ENCODE assay signal across 12 mouse cellular contexts in the genomic region with DNA sequence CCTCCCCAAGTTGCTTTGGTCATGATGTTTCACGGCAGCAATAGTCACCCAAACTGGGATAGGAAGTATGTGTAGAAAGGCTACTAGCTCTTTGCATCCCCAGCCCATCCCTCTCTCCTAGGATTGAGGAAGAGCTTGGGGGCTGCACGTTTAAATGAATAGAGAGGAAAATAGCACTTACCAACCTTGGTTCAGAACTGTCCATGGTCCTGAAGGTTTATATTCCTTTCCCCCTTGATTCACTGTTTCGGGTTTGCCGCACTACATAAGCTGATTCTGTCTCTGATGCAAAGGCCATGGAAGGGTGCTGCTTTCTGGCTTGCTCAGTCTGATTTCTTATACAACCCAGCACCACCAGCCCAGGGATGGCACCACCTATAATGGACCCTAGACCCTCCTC.
DNase-seq lines count a peak whose midpoint lies in the region.
"Had no signal": no experiment of that assay in that cellular context is flagged by ENCODE, and none has a peak within 500 bp of the region (broad histone marks: within the 10 kb centered on the region; RNA-seq: fewer than 3 reads in every experiment).

No protein-coding gene starts in this region.

- peak; percentile 60 for DNase-seq in 3T3-L1 (ENCODE audit: low read depth, low spot score)
- DNase-seq in A20 (ENCODE audit: low read depth, low spot score): peak; percentile 13
- DNase-seq in c-Kit-positive CD71-negative TER-119-negative erythroid progenitor cells, embryonic 14.5 days (ENCODE audit: low read depth): peak; percentile 10
- DNase-seq in forelimb bud, embryonic 11.5 days (ENCODE audit: low read depth, low spot score): peak; percentile 81
- no peak for DNase-seq in cerebellum, adult 11 months
- DNase-seq in right cerebral cortex, postnatal 25 days: no peak
- DNase-seq in right cerebral cortex, postnatal 10 days (ENCODE audit: low spot score in 2 of 2): no peak
- DNase-seq: cerebellum, postnatal 14 days; heart, adult 18-20 months; kidney, adult 2 months; lung, adult 18-20 months; spleen, adult 18-20 months had no signal

Comparison
In these comparisons a context has a peak if more than half of its experiments do, and no peak if none do; other contexts are left out.
1. DNase-seq: peak in 3T3-L1 (single experiment), A20 (single experiment), c-Kit-positive CD71-negative TER-119-negative erythroid progenitor cells, embryonic 14.5 days (single experiment) and forelimb bud, embryonic 11.5 days (single experiment); none in cerebellum, adult 11 months (single experiment), right cerebral cortex, postnatal 25 days (single experiment) and right cerebral cortex, postnatal 10 days (0 of 2).